Mouse (Mus musculus) intestine, embryonic 16.5 days (tissue): ENCODE results near the gene Cox17. TPM values are rescaled to one million over a fixed set of nuclear protein-coding genes. Genes with fewer than 3 reads are reported as not detected.
A peak's percentile ranks its signal among the peaks of the same experiment; 100 is the strongest.

Source experiments
- ATAC-seq: fragments of 200-750 bp; cut with Nextera tagmentation; 2 replicates; pipeline ENCODE4 v1.8.0; 2017; ENCODE audit warnings: moderate TSS enrichment, moderate library complexity
- H3K27ac ChIP-seq: fragments of 300-500 bp; sonication (generic); 2 replicates; pipeline ENCODE4 v1.5.1; 2014; ENCODE audit warnings: mild to moderate bottlenecking, low read length
- H3K27me3 ChIP-seq: fragments of 300-500 bp; sonication (generic); replicated peaks from 2 replicates; pipeline ENCODE4 v1.6.1; 2014; ENCODE audit warnings: low read length, control low read depth, mixed read lengths; ENCODE audit not compliant: control insufficient read depth, insufficient read depth
- H3K36me3 ChIP-seq: fragments of 300-500 bp; sonication (generic); 2 replicates; pipeline ENCODE4 v1.6.1; 2014; ENCODE audit warnings: low read length, control low read depth; ENCODE audit not compliant: control insufficient read depth, insufficient read depth
- H3K4me1 ChIP-seq: fragments of 300-500 bp; sonication (generic); 2 replicates; pipeline ENCODE4 v1.6.1; 2014; ENCODE audit warnings: low read length, control low read depth, mixed read lengths; ENCODE audit not compliant: control insufficient read depth, insufficient read depth
- H3K4me2 ChIP-seq: fragments of 300-500 bp; sonication (generic); 2 replicates; pipeline ENCODE4 v1.6.1; 2014; ENCODE audit warnings: low read depth, low read length, control low read depth
- H3K4me3 ChIP-seq: fragments of 300-500 bp; sonication (generic); 2 replicates; pipeline ENCODE4 v1.5.1; 2014; ENCODE audit warnings: mild to moderate bottlenecking, low read length
- H3K9ac ChIP-seq: fragments of 300-500 bp; sonication (generic); 2 replicates; pipeline ENCODE4 v1.6.1; 2014; ENCODE audit warnings: low read depth, low read length
- H3K9me3 ChIP-seq: fragments of 300-500 bp; sonication (generic); 2 replicates; pipeline ENCODE4 v1.6.1; 2016; ENCODE audit warnings: low read length, control low read depth; ENCODE audit not compliant: control insufficient read depth
- WGBS: fragments of 180-500 bp; shearing (Covaris S2); extraction: QIAGEN DNeasy Blood & Tissue Kit; methylation state at CpG from one replicate; pipeline ENCODE4 v1.1.7; 2014; 5-methylcytosine and 5-hydroxymethylcytosine counted together
- polyA plus RNA-seq: library from polyadenylated mRNA; unstranded; fragments of >200 nt; fragmentation: Nextera tagmentation; extraction: Ambion mirVana; gene quantifications from 2 replicates; pipeline ENCODE4 v1.2.1, GENCODE M21; 2015

The Cox17 gene
- polyA plus RNA-seq: 223 and 249 TPM in 2 replicates

DNA sequence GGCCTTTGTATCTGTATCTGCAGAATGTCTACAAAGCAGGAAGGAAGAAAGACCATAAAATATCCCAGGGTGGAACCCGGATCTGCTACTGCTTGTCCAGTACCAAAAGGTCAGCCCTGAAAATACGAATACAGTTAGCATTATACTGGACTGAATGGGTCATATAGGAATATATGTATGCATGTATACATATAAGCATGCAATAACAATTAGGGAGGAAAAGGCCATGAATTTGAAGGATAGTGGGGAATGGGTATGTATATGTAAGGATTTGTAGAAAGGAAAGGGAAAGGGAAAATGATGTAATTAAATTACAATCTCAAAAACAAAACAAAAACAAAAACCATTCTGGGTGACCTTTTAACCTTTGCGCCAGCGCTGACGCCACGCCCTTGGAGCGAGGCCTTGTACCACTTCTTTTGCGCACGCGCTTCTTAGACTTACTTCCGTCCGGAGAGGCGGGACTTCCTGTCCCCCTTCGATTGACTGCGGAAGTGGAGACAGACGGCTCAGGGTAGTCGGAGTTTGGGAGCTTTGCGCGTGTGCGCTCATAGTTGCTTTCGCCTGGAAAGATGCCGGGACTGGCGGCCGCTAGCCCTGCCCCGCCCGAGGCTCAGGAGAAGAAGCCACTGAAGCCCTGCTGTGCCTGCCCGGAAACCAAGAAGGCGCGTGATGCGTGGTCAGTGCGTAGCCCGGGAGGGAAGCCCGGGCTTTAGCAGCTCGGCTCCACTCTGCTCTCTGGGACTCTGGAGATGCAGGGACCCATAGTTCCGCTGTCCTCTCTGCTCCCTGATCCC lies at the start of gene Cox17, which contains the start of gene Gm21987:
TSS of gene Cox17 (plus strand) at position 463 of the 797 bp plus-strand sequence.
TSS of gene Gm21987 (plus strand) at position 512 of the 797 bp plus-strand sequence.
- Histone ChIP-seq H3K9me3 (no peaks in the 10 kb centered on the region), H3K4me3 (peak within 1 kb of the TSS; percentile 69), H3K27ac (peak within 1 kb of the TSS; percentile 86), H3K36me3 (0 out of 2 replicates have a peak, but pooled peaks cover 3% of the 10 kb centered on the region), H3K9ac (peak within 1 kb of the TSS; percentile 86), H3K4me1 (peaks cover 14% of the 10 kb centered on the region), H3K4me2 (peak within 1 kb of the TSS; percentile 59), H3K27me3 (no peaks in the 10 kb centered on the region)
- 3% methylated on average over 35 of the region's 35 CpGs for WGBS
- ATAC-seq: peak; percentile 95

DNA sequence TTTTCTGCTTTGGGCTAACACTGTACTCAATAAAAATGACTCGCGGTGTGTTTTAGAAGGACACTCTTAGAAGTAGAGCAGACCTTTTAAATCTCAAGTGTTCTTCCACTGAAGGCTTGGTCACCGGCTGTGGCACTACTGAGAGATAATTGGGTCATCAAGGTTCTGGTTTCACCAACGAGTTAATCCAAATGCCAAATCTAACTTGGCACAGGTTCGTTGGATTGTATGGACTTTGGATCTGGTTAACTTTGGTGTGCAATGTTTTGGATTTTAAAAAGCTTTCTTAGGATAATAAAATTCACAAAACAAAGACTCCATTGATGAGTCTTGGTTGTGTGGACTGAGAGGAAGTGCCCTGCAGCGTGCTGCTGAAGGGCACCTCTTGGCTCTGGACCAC lies 48.4 kb upstream of the Cox17 start:
- H3K27me3 ChIP-seq: no peaks in the 10 kb centered on the region
- no peak overlapping the region for H3K4me3 ChIP-seq
- no peak overlapping the region for H3K9ac ChIP-seq
- H3K4me1 ChIP-seq: peaks cover 3% of the 10 kb centered on the region; the same call in 1 of the 2 replicates
- ATAC-seq: no peak
- H3K9me3 ChIP-seq: no peaks in the 10 kb centered on the region
- WGBS: 69% methylated on average over 6 of the region's 6 CpGs
- H3K27ac ChIP-seq: no peak overlapping the region
- H3K4me2 ChIP-seq: no peak overlapping the region
- H3K36me3 ChIP-seq: no peaks in the 10 kb centered on the region

DNA sequence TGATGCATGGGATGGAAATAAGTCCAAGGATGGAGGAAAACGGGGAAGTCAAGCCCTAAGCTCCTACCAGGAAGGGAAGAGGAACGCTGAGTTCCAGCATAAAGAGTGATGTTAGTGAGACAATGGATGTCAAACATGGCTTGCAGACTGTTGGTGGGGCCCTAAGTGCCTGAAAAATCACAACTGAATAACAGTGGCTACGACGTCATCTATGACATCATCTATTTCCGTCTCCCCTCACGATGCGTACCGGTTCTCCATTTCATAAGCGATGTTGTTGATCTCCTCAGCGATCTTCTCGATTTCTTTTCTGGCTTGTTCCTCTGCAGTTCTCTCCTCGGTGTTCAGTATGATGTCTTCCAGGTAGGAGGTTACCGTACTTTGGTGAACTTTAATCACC lies 44.4 kb upstream of the Cox17 start:
- no peak for ATAC-seq
- no peaks in the 10 kb centered on the region for H3K36me3 ChIP-seq
- no peak overlapping the region for H3K4me2 ChIP-seq
- H3K9ac ChIP-seq: no peak overlapping the region
- H3K27ac ChIP-seq: no peak overlapping the region
- H3K9me3 ChIP-seq: no peaks in the 10 kb centered on the region
- no peaks in the 10 kb centered on the region for H3K27me3 ChIP-seq
- H3K4me3 ChIP-seq: no peak overlapping the region
- H3K4me1 ChIP-seq: peaks cover 3% of the 10 kb centered on the region; the same call in 1 of the 2 replicates
- 87% methylated on average over 13 of the region's 13 CpGs for WGBS

DNA sequence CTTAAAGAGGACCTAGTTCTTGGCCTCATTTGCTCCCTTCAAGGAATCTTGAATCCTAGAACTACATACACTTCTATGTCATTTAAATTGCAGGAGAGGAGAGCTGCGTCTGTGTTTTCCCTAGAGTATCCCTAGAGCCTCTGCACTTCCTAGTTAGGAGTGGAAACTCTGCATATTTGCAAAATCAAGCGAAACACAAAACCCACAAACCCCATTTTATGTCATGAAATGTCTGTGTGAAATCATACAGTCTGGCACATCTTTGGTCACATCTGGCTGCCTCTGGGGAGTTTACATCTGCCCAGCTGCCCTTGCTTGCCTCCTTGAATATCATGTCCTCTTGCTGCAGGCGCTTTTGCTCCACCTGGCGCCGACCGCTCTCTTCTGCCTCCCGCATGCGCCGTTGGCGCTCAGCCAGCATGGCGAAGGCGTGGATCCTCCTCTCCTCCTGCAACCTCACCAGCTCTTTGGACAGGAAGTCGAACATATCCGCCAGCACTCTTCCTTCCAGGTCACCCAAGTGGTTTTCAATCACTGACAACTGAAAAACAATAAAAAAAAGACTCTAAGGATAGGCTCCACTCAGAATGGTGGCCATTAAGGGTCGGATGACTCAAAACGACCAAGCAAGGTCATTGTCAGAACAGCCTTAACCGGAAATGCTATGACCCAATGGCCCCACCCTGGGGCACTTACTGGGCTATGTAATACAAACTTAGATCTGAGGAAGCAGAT lies 42.2 kb upstream of the Cox17 start:
- Histone ChIP-seq H3K4me3 (no peak overlapping the region), H3K27me3 (no peaks in the 10 kb centered on the region), H3K36me3 (no peaks in the 10 kb centered on the region), H3K9ac (no peak overlapping the region), H3K4me1 (no peaks in the 10 kb centered on the region), H3K9me3 (no peaks in the 10 kb centered on the region), H3K4me2 (no peak overlapping the region), H3K27ac (no peak overlapping the region)
- WGBS: 66% methylated on average over 17 of the region's 17 CpGs
- peak; percentile 48; the same call in 1 of the 2 replicates for ATAC-seq

DNA sequence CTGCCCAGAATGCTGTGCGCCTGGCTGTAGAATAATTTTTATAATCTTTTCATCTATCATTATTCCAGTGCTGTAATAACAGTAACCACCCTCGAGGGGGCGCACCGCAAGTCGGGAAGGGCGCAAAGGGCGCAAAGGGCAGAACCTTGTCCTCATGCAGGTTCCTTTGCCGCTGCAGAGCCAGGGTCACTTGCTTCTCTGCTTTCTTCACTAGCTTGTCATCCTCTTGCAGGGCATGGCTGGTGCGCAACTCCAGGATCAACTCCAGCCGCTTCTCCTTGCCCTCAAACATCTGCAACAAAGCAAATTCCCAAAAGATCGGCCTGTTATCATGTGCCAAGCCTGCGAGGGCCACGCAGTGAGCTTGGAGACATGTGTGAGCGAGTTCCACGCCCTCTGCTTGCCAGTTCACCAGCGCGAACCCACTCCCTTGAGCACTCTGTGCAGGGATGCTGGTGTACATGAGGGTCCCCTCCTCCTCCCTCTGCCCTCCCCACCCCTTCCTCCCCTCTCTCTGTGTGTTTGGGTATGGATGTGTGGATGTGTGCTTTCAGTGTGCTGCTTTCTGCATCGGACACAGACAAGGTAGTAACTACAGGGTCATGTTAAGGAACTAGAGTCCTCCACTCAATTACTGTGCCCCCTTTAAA lies 40.1 kb upstream of the Cox17 start:
- no peak overlapping the region for H3K9ac ChIP-seq
- no peak for ATAC-seq
- H3K4me2 ChIP-seq: no peak overlapping the region

DNA sequence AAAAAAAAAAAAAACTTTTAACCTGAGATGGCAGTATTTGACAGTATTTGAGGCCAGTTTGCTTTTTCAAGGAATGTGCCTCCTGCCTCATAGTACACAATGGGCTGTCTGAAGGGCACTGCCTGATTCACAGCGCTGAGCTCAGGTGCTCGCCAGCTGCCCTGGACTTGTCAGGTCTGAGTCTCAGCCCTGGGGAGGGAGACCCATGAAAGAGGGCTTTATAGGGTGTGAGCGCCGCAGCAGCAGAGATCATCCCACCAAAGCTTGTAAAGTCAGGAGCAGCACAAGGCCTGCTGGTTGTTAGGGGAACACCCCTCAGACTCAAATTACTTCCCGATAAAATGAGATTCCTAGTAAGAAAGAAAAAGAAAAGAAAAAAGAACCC lies 39.6 kb upstream of the Cox17 start:
- no peaks in the 10 kb centered on the region for H3K36me3 ChIP-seq
- H3K27ac ChIP-seq: no peak overlapping the region
- H3K27me3 ChIP-seq: no peaks in the 10 kb centered on the region
- H3K9ac ChIP-seq: no peak overlapping the region
- WGBS: 50% methylated on average over 5 of the region's 5 CpGs
- no peaks in the 10 kb centered on the region for H3K4me1 ChIP-seq
- no peak overlapping the region for H3K4me2 ChIP-seq
- H3K9me3 ChIP-seq: no peaks in the 10 kb centered on the region
- H3K4me3 ChIP-seq: no peak overlapping the region
- no peak for ATAC-seq

More for the DNA sequence above, 40.1 kb upstream of the Cox17 start:
- no peak overlapping the region for H3K27ac ChIP-seq
- H3K9me3 ChIP-seq: no peaks in the 10 kb centered on the region
- no peaks in the 10 kb centered on the region for H3K4me1 ChIP-seq
- WGBS: 55% methylated on average over 18 of the region's 18 CpGs
- H3K27me3 ChIP-seq: no peaks in the 10 kb centered on the region
- H3K4me3 ChIP-seq: no peak overlapping the region
- no peaks in the 10 kb centered on the region for H3K36me3 ChIP-seq

DNA sequence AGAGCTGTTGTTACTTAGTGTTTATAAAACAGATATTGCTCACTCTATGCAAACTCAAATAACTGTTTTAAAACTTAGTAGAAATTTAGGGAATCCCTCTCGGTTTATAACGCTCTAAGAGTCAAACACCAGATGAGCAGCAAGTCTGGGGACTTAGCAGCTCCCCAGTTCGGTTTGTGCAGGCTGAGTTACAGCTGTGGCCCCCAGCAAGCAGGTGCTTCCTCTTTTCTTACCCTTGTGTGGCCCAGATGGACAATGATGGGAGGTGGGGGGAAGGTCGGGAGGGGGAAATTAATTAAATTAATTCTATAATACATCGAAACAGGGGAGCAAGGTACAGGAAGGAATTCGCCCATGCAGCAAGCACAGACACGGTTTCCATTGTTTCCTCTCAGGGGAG lies 39.1 kb upstream of the Cox17 start:
- ATAC-seq: no peak
- WGBS: 62% methylated on average over 7 of the region's 7 CpGs

DNA sequence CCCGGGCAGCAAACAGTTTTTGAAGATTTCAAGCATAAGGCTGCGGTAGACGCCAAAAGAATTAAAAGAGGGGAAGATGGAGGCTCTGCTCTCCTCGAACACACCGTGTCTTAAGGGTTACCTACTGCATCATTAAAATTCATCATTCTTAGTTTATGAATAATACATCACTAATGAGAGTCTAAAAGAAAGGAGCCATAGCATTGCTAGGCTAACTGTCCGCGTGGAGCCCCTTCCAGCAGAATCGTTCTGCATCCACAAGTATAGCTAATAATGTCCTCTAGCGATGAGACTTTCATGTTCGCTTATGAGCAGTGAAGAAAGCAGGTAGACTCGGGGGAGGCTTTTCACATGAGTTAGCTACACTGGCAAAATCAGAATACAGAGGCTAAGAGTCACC lies 38.6 kb upstream of the Cox17 start:
- no peaks in the 10 kb centered on the region for H3K36me3 ChIP-seq
- H3K9ac ChIP-seq: no peak overlapping the region
- H3K9me3 ChIP-seq: no peaks in the 10 kb centered on the region
- 81% methylated on average over 11 of the region's 11 CpGs for WGBS
- ATAC-seq: no peak
- H3K27ac ChIP-seq: no peak overlapping the region
- no peak overlapping the region for H3K4me3 ChIP-seq
- H3K27me3 ChIP-seq: no peaks in the 10 kb centered on the region
- no peak overlapping the region for H3K4me2 ChIP-seq
- H3K4me1 ChIP-seq: no peaks in the 10 kb centered on the region

More for the DNA sequence above, 39.1 kb upstream of the Cox17 start:
- no peak overlapping the region for H3K9ac ChIP-seq
- H3K27ac ChIP-seq: no peak overlapping the region
- H3K27me3 ChIP-seq: no peaks in the 10 kb centered on the region
- no peaks in the 10 kb centered on the region for H3K36me3 ChIP-seq
- H3K4me1 ChIP-seq: no peaks in the 10 kb centered on the region
- H3K9me3 ChIP-seq: no peaks in the 10 kb centered on the region
- H3K4me3 ChIP-seq: no peak overlapping the region
- H3K4me2 ChIP-seq: no peak overlapping the region

DNA sequence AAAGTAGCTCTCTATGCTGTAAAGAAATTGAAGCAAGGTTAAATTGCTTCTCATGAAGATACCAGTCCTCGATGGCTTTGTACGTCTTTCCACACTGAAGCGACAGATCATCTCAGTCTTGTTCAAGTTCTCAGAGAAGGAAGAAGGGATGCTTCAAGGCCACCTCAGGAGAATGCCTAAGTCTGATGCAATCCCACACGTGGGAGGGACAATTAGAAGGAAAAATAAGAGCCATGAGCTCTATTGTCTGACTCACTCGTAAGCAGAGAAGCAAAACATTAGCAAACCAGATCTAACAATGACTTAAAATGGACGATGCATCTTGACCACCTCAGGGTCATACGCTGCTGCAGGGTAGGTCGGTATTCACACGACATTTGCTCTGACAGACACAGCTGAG lies 28.3 kb upstream of the Cox17 start:
- H3K4me1 ChIP-seq: no peaks in the 10 kb centered on the region
- no peak overlapping the region for H3K4me3 ChIP-seq
- no peaks in the 10 kb centered on the region for H3K9me3 ChIP-seq
- no peak overlapping the region for H3K4me2 ChIP-seq
- no peaks in the 10 kb centered on the region for H3K36me3 ChIP-seq
- H3K27me3 ChIP-seq: no peaks in the 10 kb centered on the region
- no peak for ATAC-seq
- H3K27ac ChIP-seq: no peak overlapping the region
- 74% methylated on average over 9 of the region's 9 CpGs for WGBS
- no peak overlapping the region for H3K9ac ChIP-seq
